Mouse (Mus musculus) midbrain, embryonic 11.5 days (tissue): ENCODE results near the gene Man1c1. TPM values are rescaled to one million over a fixed set of nuclear protein-coding genes. Genes with fewer than 3 reads are reported as not detected.

Experiments
- ATAC-seq: fragments of 200-750 bp; cut with Nextera tagmentation; 2 replicates; pipeline ENCODE4 v1.8.0; 2017; ENCODE audit warnings: moderate TSS enrichment, moderate library complexity; ENCODE audit not compliant: low FRiP score
- DNase-seq: peaks from one replicate; pipeline ENCODE4 v3.0.0; 2015; ENCODE audit warnings: low spot score; ENCODE audit errors: missing footprints
- H3K27ac ChIP-seq: fragments of 300-500 bp; sonication (generic); 2 replicates; pipeline ENCODE4 v1.5.1; 2014; ENCODE audit warnings: low read depth, low read length
- H3K27me3 ChIP-seq: fragments of 300-500 bp; sonication (generic); 2 replicates; pipeline ENCODE4 v1.6.1; 2014; ENCODE audit warnings: mild to moderate bottlenecking, low read length, moderate library complexity, mixed read lengths; ENCODE audit not compliant: control insufficient read depth, insufficient read depth
- H3K36me3 ChIP-seq: fragments of 300-500 bp; sonication (generic); 2 replicates; pipeline ENCODE4 v1.6.1; 2014; ENCODE audit warnings: mild to moderate bottlenecking, low read length, moderate library complexity, mixed read lengths; ENCODE audit not compliant: control insufficient read depth, insufficient read depth
- H3K4me1 ChIP-seq: fragments of 300-500 bp; sonication (generic); 2 replicates; pipeline ENCODE4 v1.6.1; 2014; ENCODE audit warnings: low read length; ENCODE audit not compliant: control insufficient read depth, insufficient read depth
- H3K4me2 ChIP-seq: fragments of 300-500 bp; sonication (generic); 2 replicates; pipeline ENCODE4 v1.6.1; 2014; ENCODE audit warnings: mild to moderate bottlenecking, moderate library complexity
- H3K4me3 ChIP-seq: fragments of 300-500 bp; sonication (generic); 2 replicates; pipeline ENCODE4 v1.5.1; 2014; ENCODE audit warnings: low read depth, low read length
- H3K9ac ChIP-seq: fragments of 300-500 bp; sonication (generic); 2 replicates; pipeline ENCODE4 v1.6.1; 2014; ENCODE audit warnings: low read length
- H3K9me3 ChIP-seq: fragments of 300-500 bp; sonication (generic); 2 replicates; pipeline ENCODE4 v1.6.1; 2016; ENCODE audit warnings: low read length; ENCODE audit not compliant: control insufficient read depth
- WGBS: fragments of 180-500 bp; shearing (Covaris S2); extraction: QIAGEN DNeasy Blood & Tissue Kit; methylation state at CpG from one replicate; pipeline ENCODE4 v1.1.7; 2014; 5-methylcytosine and 5-hydroxymethylcytosine counted together
- polyA plus RNA-seq: library from polyadenylated mRNA; unstranded; fragments of >200 nt; fragmentation: Nextera tagmentation; extraction: Ambion mirVana; gene quantifications from 2 replicates; pipeline ENCODE4 v1.2.1, GENCODE M21; 2014

The Man1c1 gene
- polyA plus RNA-seq, 1 experiment from 2014 or later, result 3.2 TPM

DNA sequence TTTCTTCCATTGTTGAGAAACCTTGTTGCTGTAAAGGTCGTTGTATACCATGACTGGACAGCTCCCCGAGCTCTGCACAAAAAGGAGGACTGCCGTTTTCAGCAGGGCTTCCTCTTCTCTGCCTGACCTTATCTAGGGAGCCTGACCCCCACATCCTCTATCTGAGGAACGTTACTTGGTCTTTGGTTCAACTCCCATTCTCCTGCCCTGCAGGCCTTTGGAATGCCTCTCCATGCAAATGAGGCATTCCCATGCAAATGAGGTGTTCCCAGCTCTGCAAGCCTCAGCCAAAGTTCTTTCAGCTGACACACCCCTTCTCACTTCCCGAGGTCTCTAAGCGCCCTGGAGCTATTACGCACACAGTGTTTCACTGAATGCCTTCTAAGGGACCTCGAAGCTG is 26.0 kb upstream of the Man1c1 start:
- no peak for DNase-seq
- H3K4me1 ChIP-seq, result peaks cover 13% of the 10 kb centered on the region
- H3K27me3 ChIP-seq, result no peaks in the 10 kb centered on the region
- no peak overlapping the region for H3K9ac ChIP-seq
- WGBS, result 7% methylated on average over 8 of the region's 8 CpGs
- ATAC-seq, result peak; percentile 38; the same call in 1 of the 2 replicates
- H3K36me3 ChIP-seq, result no peaks in the 10 kb centered on the region
- H3K9me3 ChIP-seq, result no peaks in the 10 kb centered on the region
- H3K27ac ChIP-seq, result no peak overlapping the region
- no peak overlapping the region for H3K4me2 ChIP-seq
- H3K4me3 ChIP-seq, result no peak overlapping the region

DNA sequence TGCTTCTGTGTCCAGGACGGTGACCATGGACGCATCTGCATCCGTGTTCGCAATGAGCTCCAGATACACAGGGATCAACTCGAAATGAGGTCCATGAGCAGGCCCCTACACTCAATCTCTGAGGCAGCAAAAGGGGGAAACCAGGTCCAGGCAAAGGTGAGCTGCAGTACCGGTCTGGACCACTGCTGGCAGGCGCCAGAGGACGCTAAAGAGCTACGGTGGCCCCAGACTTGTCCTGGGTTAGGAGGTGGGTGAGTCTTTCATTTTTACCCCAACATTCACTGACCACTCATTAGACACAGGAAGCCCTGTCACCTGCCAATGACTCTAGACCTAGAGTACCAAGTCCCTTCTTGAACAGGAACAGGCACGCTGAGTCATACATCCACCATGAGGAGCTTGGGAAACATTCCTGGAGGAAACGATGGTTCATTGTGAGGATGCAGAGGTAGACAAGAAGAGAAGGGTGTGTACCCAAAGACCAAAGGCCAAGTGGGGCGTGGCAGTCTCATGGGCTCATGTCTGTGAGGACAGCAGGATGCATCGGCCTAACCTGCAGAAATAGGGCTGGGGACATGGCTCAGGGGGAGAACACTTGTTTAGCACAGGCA is 21.8 kb upstream of the Man1c1 start:
- DNase-seq, result no peak
- Histone ChIP-seq H3K9ac (no peak overlapping the region), H3K4me2 (no peak overlapping the region), H3K27ac (no peak overlapping the region), H3K27me3 (no peaks in the 10 kb centered on the region), H3K4me1 (peaks cover 10% of the 10 kb centered on the region), H3K36me3 (no peaks in the 10 kb centered on the region), H3K9me3 (no peaks in the 10 kb centered on the region), H3K4me3 (no peak overlapping the region)
- no peak for ATAC-seq
- 71% methylated on average over 13 of the region's 13 CpGs for WGBS

- Histone ChIP-seq H3K9ac (no peak overlapping the region), H3K4me1 (peaks cover 4% of the 10 kb centered on the region), H3K4me3 (no peak overlapping the region), H3K9me3 (no peaks in the 10 kb centered on the region), H3K27me3 (no peaks in the 10 kb centered on the region), H3K36me3 (no peaks in the 10 kb centered on the region), H3K27ac (no peak overlapping the region), H3K4me2 (no peak overlapping the region)
- WGBS, result 71% methylated on average over 4 of the region's 4 CpGs
- no peak for ATAC-seq
- no peak for DNase-seq
These were observed 20.9 kb upstream of the Man1c1 start for GRCm38 (mm10) chr4:134724974-134725373.

- Histone ChIP-seq H3K27me3 (no peaks in the 10 kb centered on the region), H3K9ac (no peak overlapping the region), H3K27ac (no peak overlapping the region), H3K4me1 (no peaks in the 10 kb centered on the region), H3K4me2 (no peak overlapping the region), H3K9me3 (no peaks in the 10 kb centered on the region), H3K36me3 (no peaks in the 10 kb centered on the region), H3K4me3 (no peak overlapping the region)
- ATAC-seq (no peak), DNase-seq (peak; percentile 19)
- 81% methylated on average over 3 of the region's 3 CpGs for WGBS
These were observed 19.2 kb upstream of the Man1c1 start for GRCm38 (mm10) chr4:134723251-134723650.

- no peak for ATAC-seq
- no peak overlapping the region for H3K4me2 ChIP-seq
- no peaks in the 10 kb centered on the region for H3K4me1 ChIP-seq
- H3K36me3 ChIP-seq, result no peaks in the 10 kb centered on the region
- H3K27me3 ChIP-seq, result no peaks in the 10 kb centered on the region
- 88% methylated on average over 6 of the region's 6 CpGs for WGBS
- no peak overlapping the region for H3K4me3 ChIP-seq
- DNase-seq, result peak; percentile 49
- no peaks in the 10 kb centered on the region for H3K9me3 ChIP-seq
- H3K27ac ChIP-seq, result no peak overlapping the region
- H3K9ac ChIP-seq, result no peak overlapping the region
These were observed 17.0 kb upstream of the Man1c1 start for GRCm38 (mm10) chr4:134721076-134721475.

DNA sequence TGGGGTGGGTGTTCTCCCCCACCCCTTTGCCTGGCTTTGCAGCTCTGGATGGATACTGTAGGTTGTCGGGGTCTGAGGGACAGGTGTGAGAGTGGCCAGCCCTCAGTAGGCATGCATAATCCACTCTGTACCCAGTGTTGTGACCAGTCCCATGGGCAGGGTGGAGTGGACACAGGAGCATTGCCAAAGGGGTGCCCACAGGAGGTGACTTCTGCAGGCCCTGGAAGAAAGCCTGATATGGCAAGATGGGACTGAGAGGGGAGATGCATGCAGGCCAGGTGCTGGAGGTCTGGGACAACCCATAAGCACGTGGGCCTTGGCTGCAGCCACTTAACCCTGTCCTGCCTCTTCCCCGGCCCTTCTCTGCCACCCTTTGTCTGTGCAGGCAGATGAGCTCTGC is 16.3 kb upstream of the Man1c1 start:
- no peak overlapping the region for H3K27ac ChIP-seq
- H3K4me1 ChIP-seq, result no peaks in the 10 kb centered on the region
- no peaks in the 10 kb centered on the region for H3K9me3 ChIP-seq
- DNase-seq (peak; percentile 51), ATAC-seq (no peak)
- no peaks in the 10 kb centered on the region for H3K36me3 ChIP-seq
- H3K4me3 ChIP-seq, result no peak overlapping the region
- no peaks in the 10 kb centered on the region for H3K27me3 ChIP-seq
- H3K4me2 ChIP-seq, result no peak overlapping the region
- H3K9ac ChIP-seq, result no peak overlapping the region
- WGBS, result 73% methylated on average over 3 of the region's 3 CpGs

DNA sequence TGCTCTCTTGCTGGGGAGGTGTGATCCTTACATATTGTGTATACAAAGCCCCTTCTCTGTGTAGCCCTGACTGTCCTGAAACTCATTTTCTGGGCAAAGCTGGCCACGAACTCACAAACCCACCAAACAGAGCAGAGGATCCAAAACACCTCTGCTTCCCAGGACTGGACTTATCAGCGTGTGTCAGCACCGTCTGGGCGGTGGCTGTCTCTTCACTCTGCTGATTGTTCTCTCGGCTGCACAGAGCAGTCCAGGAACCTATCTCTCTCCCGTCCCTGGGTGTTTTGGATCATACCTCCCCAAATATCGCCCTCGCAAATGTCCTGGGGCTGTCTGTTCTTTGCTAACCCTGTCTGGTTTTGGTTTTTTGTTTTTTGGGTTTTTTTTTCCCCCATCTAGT is 15.4 kb upstream of the Man1c1 start:
- 84% methylated on average over 8 of the region's 8 CpGs for WGBS
- Histone ChIP-seq H3K4me2 (no peak overlapping the region), H3K36me3 (no peaks in the 10 kb centered on the region), H3K9ac (no peak overlapping the region), H3K27me3 (no peaks in the 10 kb centered on the region), H3K9me3 (no peaks in the 10 kb centered on the region), H3K4me1 (no peaks in the 10 kb centered on the region), H3K27ac (no peak overlapping the region), H3K4me3 (no peak overlapping the region)
- DNase-seq (peak; percentile 17), ATAC-seq (no peak)

DNA sequence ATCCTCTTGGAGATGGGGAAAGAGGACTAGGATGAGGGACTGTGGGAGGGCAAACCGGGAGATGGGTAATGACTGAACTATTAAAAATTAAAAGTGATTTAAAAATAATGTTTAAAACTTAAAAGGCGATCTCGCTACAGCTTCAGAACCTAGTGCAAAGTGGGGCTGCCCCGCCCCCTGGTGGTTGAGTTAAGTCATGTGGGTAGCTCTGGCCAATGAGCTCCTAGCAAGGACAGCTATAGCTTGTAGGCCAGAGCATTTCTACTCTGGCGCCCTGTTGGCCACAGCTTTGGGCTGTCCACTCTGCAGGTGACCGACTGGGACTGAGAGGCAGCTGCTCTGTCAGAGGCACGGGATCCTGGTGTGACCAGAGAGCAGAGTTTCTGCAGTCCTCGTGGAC is 9.8 kb upstream of the Man1c1 start:
- Histone ChIP-seq H3K9ac (0 out of 2 replicates have a peak overlapping the region, but pooled peaks have one; percentile 24), H3K4me1 (no peaks in the 10 kb centered on the region), H3K9me3 (no peaks in the 10 kb centered on the region), H3K27me3 (no peaks in the 10 kb centered on the region), H3K4me2 (no peak overlapping the region), H3K4me3 (no peak overlapping the region), H3K36me3 (no peaks in the 10 kb centered on the region), H3K27ac (no peak overlapping the region)
- WGBS, result 6% methylated on average over 8 of the region's 8 CpGs
- peak; percentile 95 for DNase-seq
- ATAC-seq, result peak; percentile 74; the same call in 1 of the 2 replicates

DNA sequence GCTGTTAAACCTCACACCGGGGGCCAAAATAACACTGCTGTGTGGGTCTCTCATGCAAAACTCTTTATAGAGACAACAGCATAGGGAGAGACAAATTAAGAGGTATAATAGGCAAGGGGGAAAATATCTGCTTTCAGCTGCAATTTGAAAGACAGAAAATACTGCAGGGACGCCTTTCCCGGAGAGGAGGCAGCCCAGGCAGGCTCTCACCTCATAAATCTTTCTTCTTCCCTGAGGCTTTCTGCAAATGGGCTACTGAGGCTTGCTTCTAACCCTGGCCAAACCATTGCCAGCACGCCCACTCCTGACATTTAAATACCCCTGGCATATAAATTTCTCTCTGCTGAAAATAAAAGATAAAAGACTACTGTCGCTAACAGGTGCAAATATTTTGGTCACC is 1.2 kb upstream of the Man1c1 start:
- peaks cover 10% of the 10 kb centered on the region for H3K4me1 ChIP-seq
- ATAC-seq, result no peak
- DNase-seq, result peak; percentile 77
- no peak overlapping the region for H3K4me3 ChIP-seq
- no peaks in the 10 kb centered on the region for H3K9me3 ChIP-seq
- WGBS, result 69% methylated on average over 5 of the region's 5 CpGs
- H3K27me3 ChIP-seq, result peaks cover 25% of the 10 kb centered on the region
- H3K4me2 ChIP-seq, result 0 out of 2 replicates have a peak overlapping the region, but pooled peaks have one; percentile 77
- no peaks in the 10 kb centered on the region for H3K36me3 ChIP-seq
- no peak overlapping the region for H3K9ac ChIP-seq
- no peak overlapping the region for H3K27ac ChIP-seq
